ENCODE assay signal across 8 mouse cellular contexts in genomic region chr13:49178839-49179585, GRCm38 (mm10). TPM values are rescaled to one million over a fixed set of nuclear protein-coding genes. Genes with fewer than 3 reads are reported as not detected.
DNase-seq lines count a peak whose midpoint lies in the region; ATAC-seq lines count a peak whose summit lies in the region.

No protein-coding gene starts in this region.

- no peaks in the 10 kb centered on the region for H3K9me3 ChIP-seq in hindbrain, embryonic 14.5 days (ENCODE audit: control insufficient read depth, low read length)

- peak; percentile 90 to 94 for DNase-seq in adrenal gland, adult (ENCODE audit: inconsistent age in 2 of 2, low spot score in 1 of 2)
- peak; percentile 94 for DNase-seq in cerebellum, adult 11-12 months
- DNase-seq in gastrocnemius, adult 18-20 months (ENCODE audit: low spot score) = peak; percentile 77
- peak; percentile 78 for DNase-seq in hindbrain, embryonic 14.5 days (ENCODE audit: low spot score)
- peak; percentile 80 to 88 for DNase-seq in left cerebral cortex, postnatal 10 days (ENCODE audit: extremely low spot score in 1 of 2, low spot score in 2 of 2)
- no peak for DNase-seq in urinary bladder, postnatal 10 days (ENCODE audit: low spot score)
- no peak for DNase-seq in c-Kit-positive CD71-positive TER-119-positive erythroid progenitor cells, embryonic 14.5 days (ENCODE audit: low spot score)

- H3K27ac ChIP-seq in hindbrain, embryonic 14.5 days = 0 out of 2 replicates have a peak overlapping the region, but pooled peaks have one; percentile 51

- no peak overlapping the region for H3K4me2 ChIP-seq in hindbrain, embryonic 14.5 days (replicated peaks)

- no peaks in the 10 kb centered on the region for H3K36me3 ChIP-seq in hindbrain, embryonic 14.5 days (replicated peaks; ENCODE audit: control insufficient read depth, insufficient read depth)

- no peak overlapping the region for H3K9ac ChIP-seq in hindbrain, embryonic 14.5 days

- intact Hi-C loops in left cerebral cortex, postnatal 10 days (cut with DNase I) = loop anchor here (10.0 kb wide), 3 partner anchors 124 to 524 kb away; partner anchors contain the start of gene Phf2

- H3K27me3 ChIP-seq in hindbrain, embryonic 14.5 days (ENCODE audit: control insufficient read depth, insufficient read depth, low read length) = no peaks in the 10 kb centered on the region

- no peak overlapping the region for H3K4me3 ChIP-seq in hindbrain, embryonic 14.5 days (replicated peaks; ENCODE audit: low read length)

- H3K4me1 ChIP-seq in hindbrain, embryonic 14.5 days (replicated peaks; ENCODE audit: control insufficient read depth, insufficient read depth, low read length) = 0 out of 2 replicates have a peak, but pooled peaks cover 7% of the 10 kb centered on the region

- 57% methylated on average over 19 of the region's 19 CpGs for WGBS in hindbrain, embryonic 14.5 days

- peak; percentile 90 for ATAC-seq in hindbrain, embryonic 14.5 days (ENCODE audit: low FRiP score)
- ATAC-seq in monocyte, adult 5-6 weeks (replicated peaks; ENCODE audit: insufficient number of reproducible peaks, low FRiP score, low TSS enrichment, poor library complexity, severe bottlenecking) = peak; percentile 49

RNA-seq across cellular contexts. Expression of gene Ninj1, which starts 8.3 kb away (rescaled TPM):
- 10 to 100 TPM; 17.3 to 23.8 TPM for total RNA-seq in gastrocnemius, adult 18-20 months (2021)
- 33.3 and 33.5 TPM in 2 replicates for polyA plus RNA-seq in hindbrain, embryonic 14.5 days (2014; fragmentation: Nextera tagmentation; extraction: Ambion mirVana)
- total RNA-seq in left cerebral cortex, postnatal 10 days (2021) = 10 to 100 TPM; 23.8 to 23.9 TPM
- 24.6 to 59.1 TPM (median 55.8 TPM) in 3 replicates for total RNA-seq in monocyte, adult 5-6 weeks (2017)

RNA-seq across cellular contexts. Expression of gene Wnk2, which starts 31.2 kb away (rescaled TPM):
- total RNA-seq in gastrocnemius, adult 18-20 months (2021) = 10 to 100 TPM; 63.4 to 85.0 TPM
- 23.3 and 28.0 TPM in 2 replicates for polyA plus RNA-seq in hindbrain, embryonic 14.5 days (2014; fragmentation: Nextera tagmentation; extraction: Ambion mirVana)
- total RNA-seq in left cerebral cortex, postnatal 10 days (2021) = 100 to 1,000 TPM; 112 to 116 TPM
- not detected in 3 replicates for total RNA-seq in monocyte, adult 5-6 weeks (2017)

RNA-seq across cellular contexts. Expression of gene Card19, which starts 36.8 kb away (rescaled TPM):
- 100 to 1,000 TPM; 124 to 139 TPM for total RNA-seq in gastrocnemius, adult 18-20 months (2021)
- 31.0 and 37.0 TPM in 2 replicates for polyA plus RNA-seq in hindbrain, embryonic 14.5 days (2014; fragmentation: Nextera tagmentation; extraction: Ambion mirVana)
- total RNA-seq in left cerebral cortex, postnatal 10 days (2021) = 10 to 100 TPM; 11.1 to 12.9 TPM
- 27.8 to 56.1 TPM (median 45.9 TPM) in 3 replicates for total RNA-seq in monocyte, adult 5-6 weeks (2017)

Comparison
In these comparisons a context has a peak if more than half of its experiments do, and no peak if none do; other contexts are left out.
1. DNase-seq: peak in adrenal gland, adult (2 of 2), cerebellum, adult 11-12 months (single experiment), gastrocnemius, adult 18-20 months (single experiment), hindbrain, embryonic 14.5 days (single experiment) and left cerebral cortex, postnatal 10 days (2 of 2); none in urinary bladder, postnatal 10 days (single experiment) and c-Kit-positive CD71-positive TER-119-positive erythroid progenitor cells, embryonic 14.5 days (single experiment).
2. RNA of gene Wnk2, which starts 31.2 kb away (total RNA-seq): 112 to 116 TPM in left cerebral cortex, postnatal 10 days and 63.4 to 85.0 TPM in gastrocnemius, adult 18-20 months; not detected in monocyte, adult 5-6 weeks; every median in the first group is over 10 times any median in the second.